Mouse (Mus musculus) colon, adult 2 months (tissue): ENCODE data around the gene Arhgef40. TPM values are rescaled to one million over a fixed set of nuclear protein-coding genes. Genes with fewer than 3 reads are reported as not detected.

Source experiments
- polyA plus RNA-seq: library from polyadenylated mRNA; depleted of rRNA; stranded (reverse); fragments of >200 nt; gene quantifications from 2 replicates; pipeline ENCODE4 v1.2.3, GENCODE M21; 2012; rRNA removed

Gene Arhgef40
- 60.1 and 67.2 TPM in 2 replicates for polyA plus RNA-seq

DNA sequence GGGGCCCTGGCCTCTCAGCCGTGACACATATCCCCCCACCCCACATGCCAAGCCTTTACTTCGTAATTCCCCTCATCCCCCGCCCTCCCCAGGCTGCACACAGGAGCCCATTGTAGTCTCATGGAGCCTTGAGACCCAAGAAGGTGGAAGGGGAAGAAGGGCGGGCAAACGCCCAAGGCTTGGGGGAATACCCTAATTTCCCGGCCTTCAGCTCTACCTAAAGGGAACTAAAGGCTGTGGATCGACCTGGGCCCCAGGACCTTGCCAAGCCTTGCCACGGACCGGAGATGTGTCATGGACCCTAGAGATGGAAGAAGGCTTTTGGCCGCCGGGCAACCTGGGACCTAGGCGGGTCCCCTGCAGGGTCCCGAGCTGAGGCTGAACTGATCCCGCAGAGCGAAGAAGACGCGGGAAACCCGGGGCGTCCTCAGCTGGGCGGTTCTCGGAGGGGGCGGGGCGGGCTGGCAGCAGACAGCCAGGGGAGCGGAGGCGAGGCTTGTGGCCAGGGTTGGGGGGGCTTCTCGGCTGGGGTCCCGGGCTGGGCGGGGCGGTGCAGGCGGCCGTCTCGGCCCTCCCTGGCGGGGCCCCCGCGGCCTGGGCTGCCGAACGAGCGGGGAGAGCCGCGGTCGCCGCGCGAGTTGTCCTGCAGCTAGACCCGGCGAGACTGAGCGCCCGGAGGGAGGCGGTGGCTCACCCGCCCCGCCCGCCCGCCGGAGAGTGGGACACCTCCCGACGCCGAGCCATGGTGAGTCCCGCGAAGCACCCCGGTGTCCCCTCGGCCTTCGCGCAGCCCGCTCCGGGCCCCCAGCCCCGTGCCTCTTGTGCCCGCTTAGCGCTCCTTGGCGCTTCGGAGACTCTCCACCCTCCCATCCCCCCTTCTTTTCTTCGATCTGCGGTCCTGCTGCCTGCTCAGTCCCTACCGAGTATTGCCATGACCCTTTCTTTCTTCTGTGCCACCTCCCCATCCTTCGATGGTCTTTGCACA, at the start of gene Arhgef40:
Gene Arhgef40, plus strand, starts transcription at position 473 of the 985 bp plus-strand sequence.

DNA sequence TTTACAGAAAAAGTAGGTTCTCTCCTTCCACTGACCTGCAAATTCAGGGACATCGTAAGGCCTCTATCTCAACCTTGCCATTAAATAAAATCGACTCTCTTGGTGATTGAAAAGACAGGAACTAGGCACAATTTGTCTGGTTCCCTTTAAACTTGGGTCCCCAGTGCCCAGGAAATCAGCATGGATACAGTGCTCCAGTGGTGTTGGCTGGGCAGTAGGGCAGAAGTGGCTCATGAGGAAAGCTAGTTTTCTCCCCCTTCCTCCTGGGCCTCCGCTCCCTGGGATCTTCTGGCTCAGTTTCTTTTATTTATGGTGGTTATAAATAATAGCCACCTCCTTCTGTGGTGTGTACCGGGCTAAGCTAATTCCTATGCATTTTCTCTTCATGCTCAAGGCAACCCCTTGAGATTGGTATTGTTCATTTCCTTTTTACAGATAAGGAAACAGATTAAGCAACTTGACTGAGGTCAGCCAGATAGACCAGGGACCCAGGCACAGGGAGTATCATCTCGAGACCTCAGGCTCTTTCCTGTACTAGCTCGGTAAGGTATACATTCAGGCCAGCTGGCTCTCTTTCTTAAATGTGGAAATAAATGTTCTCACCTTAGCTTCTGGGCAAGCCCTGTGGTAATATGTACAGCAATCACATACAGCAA, 31.1 kb downstream of the Arhgef40 start, which contains the start of gene Tmem253:
Gene Tmem253, plus strand, starts transcription at position 214 of the 656 bp plus-strand sequence.

DNA sequence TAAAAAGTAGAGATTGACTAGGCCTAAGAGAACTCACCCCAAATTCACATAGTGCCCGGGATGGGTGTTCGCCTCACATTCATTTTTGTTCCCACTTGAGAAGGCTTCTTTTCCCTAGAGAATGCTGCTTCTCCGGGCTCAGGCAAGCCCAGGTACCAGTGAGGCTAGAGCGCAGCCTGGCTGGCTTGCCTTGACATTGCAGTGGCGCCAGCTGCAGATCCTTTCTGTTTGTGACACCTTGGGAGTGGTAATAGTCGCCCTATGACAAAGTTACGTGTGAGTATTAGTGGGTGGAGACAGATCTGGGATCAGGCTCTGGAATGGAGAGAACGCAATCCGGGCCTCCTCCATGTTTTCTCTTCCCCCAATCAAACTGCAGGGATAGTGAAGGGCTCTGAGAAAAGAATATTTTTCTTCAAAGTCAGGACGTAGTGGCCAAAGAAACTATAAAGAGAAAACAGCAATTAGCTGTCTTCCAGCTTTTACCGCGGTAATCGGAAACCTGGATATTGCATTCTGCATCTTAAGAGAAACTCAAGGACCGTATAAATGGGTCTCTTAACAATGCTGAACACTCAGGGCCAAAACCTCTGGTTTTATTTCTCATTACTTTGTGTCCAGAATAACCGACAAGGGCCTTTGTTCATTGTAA, 36.1 kb downstream of the Arhgef40 start, which contains the start of gene Zfp219:
Gene Zfp219, minus strand, starts transcription at position 248 of the 652 bp plus-strand sequence.

DNA sequence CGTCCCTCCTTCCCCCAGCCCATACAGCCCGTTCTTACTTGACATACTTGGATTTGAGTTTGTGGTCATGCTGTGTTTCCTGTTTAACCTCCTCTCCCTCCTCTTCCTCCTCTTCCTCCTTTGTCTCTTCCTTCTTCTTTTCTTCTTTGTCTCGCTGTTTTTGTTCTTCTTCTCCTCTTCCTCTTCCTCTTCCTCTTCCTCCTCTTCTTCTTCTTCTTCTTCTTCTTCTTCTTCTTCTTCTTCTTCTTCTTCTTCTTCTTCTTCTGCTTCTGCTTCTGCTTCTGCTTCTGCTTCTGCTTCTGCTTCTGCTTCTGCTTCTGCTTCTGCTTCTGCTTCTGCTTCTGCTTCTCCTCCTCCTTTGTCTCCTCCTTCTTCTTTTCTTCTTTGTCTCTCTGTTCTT, 57.8 kb downstream of the Arhgef40 start, which contains the start of gene Olfr221:
Gene Olfr221, minus strand, starts transcription at position 101 of the 400 bp plus-strand sequence.

Other genes starting within 250 kb of the Arhgef40 start
- gene Ang4, start 211.1 kb upstream of the Arhgef40 start, polyA plus RNA-seq: 9.3 and 44.7 TPM in 2 replicates
- gene AY358078, start 184.7 kb upstream of the Arhgef40 start, polyA plus RNA-seq: not detected in 2 replicates
- gene Ear6, start 131.0 kb upstream of the Arhgef40 start, polyA plus RNA-seq: not detected in 2 replicates
- 32.3 and 33.9 TPM in 2 replicates for gene Mettl17, start 99.9 kb upstream of the Arhgef40 start, polyA plus RNA-seq
- 0.81 and 1.2 TPM in 2 replicates for gene Slc39a2, start 91.8 kb upstream of the Arhgef40 start, polyA plus RNA-seq
- gene Ndrg2, start 70.6 kb upstream of the Arhgef40 start, polyA plus RNA-seq: 357 and 436 TPM in 2 replicates
- not detected in 2 replicates for gene Tppp2, start 66.3 kb upstream of the Arhgef40 start, polyA plus RNA-seq
- gene Rnase13, start 61.9 kb upstream of the Arhgef40 start, polyA plus RNA-seq: not detected in 2 replicates
- 22.6 and 24.3 TPM in 2 replicates for gene Tmem253, start 30.9 kb downstream of the Arhgef40 start, polyA plus RNA-seq
- gene Zfp219, start 36.0 kb downstream of the Arhgef40 start, polyA plus RNA-seq: 109 and 111 TPM in 2 replicates
- not detected in 2 replicates for gene Olfr221, start 57.7 kb downstream of the Arhgef40 start, polyA plus RNA-seq
- gene Hnrnpc, start 119.3 kb downstream of the Arhgef40 start, polyA plus RNA-seq: 34.3 and 44.8 TPM in 2 replicates
- gene Rpgrip1, start 126.0 kb downstream of the Arhgef40 start, polyA plus RNA-seq: 0.65 and 4.2 TPM in 2 replicates
- 4.6 and 5.1 TPM in 2 replicates for gene Supt16, start 212.7 kb downstream of the Arhgef40 start, polyA plus RNA-seq